Mouse (Mus musculus) olfactory bulb, adult 2 months (tissue): ENCODE data around the gene Rbfox2. TPM values are rescaled to one million over a fixed set of nuclear protein-coding genes. Genes with fewer than 3 reads are reported as not detected.
A peak's percentile ranks its signal among the peaks of the same experiment; 100 is the strongest.

ENCODE experiments used
- H3K27ac ChIP-seq: fragments of 200-500 bp; 2 replicates; pipeline ENCODE4 v1.5.1; 2012; ENCODE audit warnings: low read depth, low read length; ENCODE audit not compliant: insufficient read depth
- H3K4me1 ChIP-seq: fragments of 200-500 bp; 2 replicates; pipeline ENCODE4 v1.6.1; 2012; ENCODE audit warnings: low read length; ENCODE audit not compliant: control insufficient read depth, insufficient read depth
- H3K4me3 ChIP-seq: fragments of 200-500 bp; 2 replicates; pipeline ENCODE4 v1.5.1; 2012; ENCODE audit warnings: mild to moderate bottlenecking, low read depth, low read length, moderate library complexity; ENCODE audit not compliant: insufficient read depth
- CTCF ChIP-seq: fragments of 200-500 bp; IDR thresholded peaks from 2 replicates; pipeline ENCODE4 v1.5.1; 2012; ENCODE audit warnings: low read depth, mild to moderate bottlenecking, low read length, moderate library complexity; ENCODE audit not compliant: insufficient read depth
- POLR2A ChIP-seq: fragments of 200-500 bp; IDR thresholded peaks from 2 replicates; pipeline ENCODE4 v1.6.1; 2012; ENCODE audit warnings: mild to moderate bottlenecking, low read depth, low read length, moderate library complexity; ENCODE audit not compliant: insufficient read depth
- WGBS: fragments of 180-500 bp; shearing (Covaris S2); methylation state at CpG from one replicate; pipeline ENCODE4 v1.1.7; 2018; 5-methylcytosine and 5-hydroxymethylcytosine counted together
- polyA plus RNA-seq: library from polyadenylated mRNA; stranded (reverse); fragments of >200 nt; gene quantifications from 2 replicates; pipeline ENCODE4 v1.2.4, GENCODE M21; 2012; ENCODE audit warnings: low replicate concordance; ENCODE audit not compliant: missing spikeins, insufficient read depth, insufficient read length

The Rbfox2 gene
- polyA plus RNA-seq, 1 experiment: 46.1 TPM

GRCm38 (mm10) chr15:77174018-77174417, 132.8 kb downstream of the Rbfox2 start:
- no peak overlapping the region for H3K27ac ChIP-seq
- 54% methylated on average over 5 of the region's 5 CpGs for WGBS
- peaks cover 7% of the 10 kb centered on the region for H3K4me1 ChIP-seq
- H3K4me3 ChIP-seq: no peak overlapping the region
- TF ChIP-seq POLR2A (no peak), CTCF (no peak)

- Histone ChIP-seq H3K4me3 (no peak overlapping the region), H3K27ac (no peak overlapping the region), H3K4me1 (peaks cover 7% of the 10 kb centered on the region)
- 42% methylated on average over 3 of the region's 3 CpGs for WGBS
- TF ChIP-seq POLR2A (no peak), CTCF (no peak)
Measured at GRCm38 (mm10) chr15:77172414-77172813, 134.4 kb downstream of the Rbfox2 start.

- WGBS: 69% methylated on average over 2 of the region's 2 CpGs
- peaks cover 5% of the 10 kb centered on the region for H3K4me1 ChIP-seq
- H3K27ac ChIP-seq: no peak overlapping the region
- TF ChIP-seq CTCF: no peak
- no peak for TF ChIP-seq POLR2A
- no peak overlapping the region for H3K4me3 ChIP-seq
Measured at GRCm38 (mm10) chr15:77168781-77169180, 138.0 kb downstream of the Rbfox2 start.

- TF ChIP-seq CTCF (no peak), POLR2A (no peak)
- 7% methylated on average over 1 of the region's 1 CpGs for WGBS
- peaks cover 6% of the 10 kb centered on the region for H3K4me1 ChIP-seq
- no peak overlapping the region for H3K27ac ChIP-seq
- H3K4me3 ChIP-seq: no peak overlapping the region
Measured at GRCm38 (mm10) chr15:77166225-77166732, 140.5 kb downstream of the Rbfox2 start.

GRCm38 (mm10) chr15:77163336-77163735, 143.5 kb downstream of the Rbfox2 start:
- H3K4me3 ChIP-seq: no peak overlapping the region
- TF ChIP-seq POLR2A: no peak
- no peak for TF ChIP-seq CTCF
- no peak overlapping the region for H3K27ac ChIP-seq
- 17% methylated on average over 6 of the region's 6 CpGs for WGBS
- H3K4me1 ChIP-seq: peaks cover 6% of the 10 kb centered on the region

- Histone ChIP-seq H3K4me1 (peaks cover 6% of the 10 kb centered on the region), H3K27ac (no peak overlapping the region), H3K4me3 (no peak overlapping the region)
- WGBS: 66% methylated on average over 6 of the region's 6 CpGs
- TF ChIP-seq CTCF: no peak
- TF ChIP-seq POLR2A: no peak
Measured at GRCm38 (mm10) chr15:77162931-77163330, 143.9 kb downstream of the Rbfox2 start.

GRCm38 (mm10) chr15:77161382-77161781, 145.4 kb downstream of the Rbfox2 start:
- Histone ChIP-seq H3K4me3 (no peak overlapping the region), H3K27ac (no peak overlapping the region), H3K4me1 (peaks cover 10% of the 10 kb centered on the region)
- no peak for TF ChIP-seq POLR2A
- no peak for TF ChIP-seq CTCF
- 53% methylated on average over 5 of the region's 5 CpGs for WGBS

- Histone ChIP-seq H3K4me3 (no peak overlapping the region), H3K27ac (no peak overlapping the region), H3K4me1 (peaks cover 12% of the 10 kb centered on the region)
- 78% methylated on average over 4 of the region's 4 CpGs for WGBS
- no peak for TF ChIP-seq POLR2A
- TF ChIP-seq CTCF: no peak
Measured at GRCm38 (mm10) chr15:77160848-77161247, 146.0 kb downstream of the Rbfox2 start.

GRCm38 (mm10) chr15:77156525-77156924, 150.3 kb downstream of the Rbfox2 start:
- no peak overlapping the region for H3K27ac ChIP-seq
- H3K4me3 ChIP-seq: no peak overlapping the region
- H3K4me1 ChIP-seq: peaks cover 19% of the 10 kb centered on the region
- WGBS: 30% methylated on average over 3 of the region's 3 CpGs
- no peak for TF ChIP-seq CTCF
- no peak for TF ChIP-seq POLR2A

- TF ChIP-seq CTCF (no peak), POLR2A (no peak)
- Histone ChIP-seq H3K27ac (peak overlapping the region; percentile 69), H3K4me1 (peaks cover 27% of the 10 kb centered on the region), H3K4me3 (no peak overlapping the region)
- WGBS: 46% methylated on average over 10 of the region's 10 CpGs
Measured at GRCm38 (mm10) chr15:77154248-77154785, 152.5 kb downstream of the Rbfox2 start.
